Mouse (Mus musculus): ENCODE results near the gene Klhl25.

DNA sequence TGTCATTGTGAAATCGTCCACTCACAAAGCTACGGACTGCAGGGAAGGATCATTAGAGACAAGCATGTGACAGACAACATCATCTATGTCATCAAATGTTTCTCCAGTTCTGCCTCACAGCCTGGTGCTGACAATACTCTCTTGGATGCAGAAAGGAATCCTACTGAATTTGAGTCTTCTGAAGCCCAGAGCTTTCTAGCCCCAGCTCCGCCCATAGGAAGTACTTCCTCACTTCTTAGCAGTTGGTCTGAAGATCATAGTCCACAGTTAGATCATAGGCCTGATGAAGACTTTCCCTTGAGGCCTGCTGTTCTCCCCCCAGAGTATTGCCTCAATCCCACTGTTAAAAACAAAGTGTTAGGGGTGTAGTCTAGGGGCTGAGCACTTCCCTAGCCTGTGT is 47.1 kb upstream of the Klhl25 start:
- TF ChIP-seq CTCF (IDR thresholded peaks at IDR 0.05; ENCODE audit: borderline replicate concordance, extremely low read depth, insufficient read depth, insufficient read length) (no peak), POLR2A (IDR thresholded peaks at IDR 0.05; ENCODE audit: borderline replicate concordance, extremely low read depth, insufficient read depth, insufficient read length, poor library complexity, severe bottlenecking) (no peak)
